Comparison of ENCODE assay signal across 20 mouse cellular contexts in the genomic region with DNA sequence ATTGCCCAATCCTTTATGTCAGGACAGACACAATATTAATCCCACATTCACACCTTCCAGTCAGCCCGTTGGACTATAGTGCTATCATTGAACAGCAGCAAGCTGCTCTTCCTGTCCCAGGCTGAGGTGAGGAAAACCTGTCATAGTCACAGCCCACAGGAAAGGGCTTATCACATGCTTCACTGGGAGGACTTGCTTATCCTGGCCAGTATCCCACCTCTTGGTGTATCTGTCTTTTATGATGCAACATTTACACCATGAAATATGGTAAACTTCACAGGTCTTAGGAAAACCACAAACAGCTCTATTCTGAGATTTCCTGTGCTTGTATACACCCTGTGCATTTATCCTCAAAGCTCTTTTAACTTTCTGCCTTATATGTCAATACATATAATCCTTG. TPM values are rescaled to one million over a fixed set of nuclear protein-coding genes. Genes with fewer than 3 reads are reported as not detected.
"Had no signal": no experiment of that assay in that cellular context is flagged by ENCODE, and none has a peak within 500 bp of the region (broad histone marks: within the 10 kb centered on the region; RNA-seq: fewer than 3 reads in every experiment).

No protein-coding gene starts in this region.

RNA-seq across cellular contexts. Expression of a gene that starts 4.5 kb away (rescaled TPM):
- total RNA-seq: gastrocnemius, postnatal 10 days; gastrocnemius, postnatal 25 days; gastrocnemius, postnatal 4 days; heart, postnatal 4 days; hindbrain, postnatal 0 days; layer of hippocampus, adult 18-20 months; layer of hippocampus, adult 8-10 months; layer of hippocampus, postnatal 14 days; layer of hippocampus, postnatal 36 days; left cerebral cortex, adult 18-20 months; left cerebral cortex, adult 8-10 months; left cerebral cortex, postnatal 10 days; left cerebral cortex, postnatal 25 days; left cerebral cortex, postnatal 4 days; liver, adult 2 months had no signal

RNA-seq across cellular contexts. Expression of a gene that starts 35.7 kb away (rescaled TPM):
- total RNA-seq: gastrocnemius, adult 2 months; gastrocnemius, postnatal 10 days; gastrocnemius, postnatal 25 days; gastrocnemius, postnatal 4 days; heart, adult 18-20 months; heart, adult 8-10 months; heart, postnatal 10 days; heart, postnatal 25 days; heart, postnatal 4 days; hindbrain, postnatal 0 days; layer of hippocampus, adult 18-20 months; layer of hippocampus, adult 8-10 months; layer of hippocampus, postnatal 14 days; layer of hippocampus, postnatal 36 days; left cerebral cortex, adult 18-20 months; left cerebral cortex, adult 8-10 months; left cerebral cortex, postnatal 10 days; left cerebral cortex, postnatal 25 days; left cerebral cortex, postnatal 4 days; liver, adult 2 months had no signal
